Mouse (Mus musculus): ENCODE measurements around the gene Npffr2. TPM values are rescaled to one million over a fixed set of nuclear protein-coding genes. Genes with fewer than 3 reads are reported as not detected.
"Not testable (repeated sequence)": the region's sequence is repeated elsewhere in the genome, so short reads cannot be mapped to it uniquely, and the experiment has no call there.

Gene Npffr2
- not detected for total RNA-seq (2021)

GRCm38 (mm10) chr5:89526878-89527578 is at the start of gene Npffr2:
Gene Npffr2, plus strand, starts transcription at chr5:89527429.
- intact Hi-C loops (cut with DNase I) = no loop called here
- no peak for DNase-seq (ENCODE audit: low spot score)

- intact Hi-C loops (cut with DNase I) = no loop called here
- DNase-seq (ENCODE audit: low spot score) = no peak
Observed at GRCm38 (mm10) chr5:89492560-89492959, 34.7 kb upstream of the Npffr2 start.

GRCm38 (mm10) chr5:89500182-89500581 is 27.0 kb upstream of the Npffr2 start:
- no peak for DNase-seq (ENCODE audit: low spot score)
- intact Hi-C loops (cut with DNase I) = no loop called here

GRCm38 (mm10) chr5:89518641-89519040 is 8.6 kb upstream of the Npffr2 start:
- no peak for DNase-seq (ENCODE audit: low spot score)
- intact Hi-C loops (cut with DNase I) = no loop called here

GRCm38 (mm10) chr5:89526181-89526778 is 949 bp upstream of the Npffr2 start:
- no peak for DNase-seq (ENCODE audit: low spot score)
- intact Hi-C loops (cut with DNase I) = no loop called here

GRCm38 (mm10) chr5:89528951-89529350 is 1.7 kb downstream of the Npffr2 start:
- no peak for DNase-seq (ENCODE audit: low spot score)
- intact Hi-C loops (cut with DNase I) = no loop called here

GRCm38 (mm10) chr5:89529391-89529790 is 2.2 kb downstream of the Npffr2 start:
- DNase-seq (ENCODE audit: low spot score) = no peak
- intact Hi-C loops (cut with DNase I) = no loop called here

GRCm38 (mm10) chr5:89536018-89536417 is 8.8 kb downstream of the Npffr2 start:
- intact Hi-C loops (cut with DNase I) = no loop called here
- no peak for DNase-seq (ENCODE audit: low spot score)

- intact Hi-C loops (cut with DNase I) = loop anchor here (5.0 kb wide), 2 partner anchors 140 to 280 kb away; no protein-coding TSS in a partner anchor
Observed at GRCm38 (mm10) chr5:89542472-89542871, 15.2 kb downstream of the Npffr2 start.

GRCm38 (mm10) chr5:89543476-89543875 is 16.2 kb downstream of the Npffr2 start:
- no peak for DNase-seq (ENCODE audit: low spot score)
- intact Hi-C loops (cut with DNase I) = loop anchor here (5.0 kb wide), 2 partner anchors 139 to 279 kb away; no protein-coding TSS in a partner anchor

More at GRCm38 (mm10) chr5:89542472-89542871, 15.2 kb downstream of the Npffr2 start:
- DNase-seq (ENCODE audit: low spot score) = no peak

GRCm38 (mm10) chr5:89559118-89559517 is 31.9 kb downstream of the Npffr2 start:
- intact Hi-C loops (cut with DNase I) = not testable (repeated sequence)

GRCm38 (mm10) chr5:89561381-89561780 is 34.2 kb downstream of the Npffr2 start:
- DNase-seq (ENCODE audit: low spot score) = no peak
- intact Hi-C loops (cut with DNase I) = no loop called here

More at GRCm38 (mm10) chr5:89559118-89559517, 31.9 kb downstream of the Npffr2 start:
- not testable (repeated sequence) for DNase-seq (ENCODE audit: low spot score)

- intact Hi-C loops (cut with DNase I) = no loop called here
- DNase-seq (ENCODE audit: low spot score) = no peak
Observed at GRCm38 (mm10) chr5:89578678-89579077, 51.4 kb downstream of the Npffr2 start.

- DNase-seq (ENCODE audit: low spot score) = no peak
- intact Hi-C loops (cut with DNase I) = no loop called here
Observed at GRCm38 (mm10) chr5:89579181-89579580, 52.0 kb downstream of the Npffr2 start.

GRCm38 (mm10) chr5:89581143-89581542 is 53.9 kb downstream of the Npffr2 start:
- DNase-seq (ENCODE audit: low spot score) = no peak
- intact Hi-C loops (cut with DNase I) = no loop called here

- DNase-seq (ENCODE audit: low spot score) = no peak
- intact Hi-C loops (cut with DNase I) = no loop called here
Observed at GRCm38 (mm10) chr5:89581742-89582366, 54.6 kb downstream of the Npffr2 start.

GRCm38 (mm10) chr5:89585021-89585420 is 57.8 kb downstream of the Npffr2 start:
- DNase-seq (ENCODE audit: low spot score) = no peak
- intact Hi-C loops (cut with DNase I) = no loop called here

GRCm38 (mm10) chr5:89592301-89592700 is 65.1 kb downstream of the Npffr2 start:
- intact Hi-C loops (cut with DNase I) = no loop called here
- DNase-seq (ENCODE audit: low spot score) = no peak

- DNase-seq (ENCODE audit: low spot score) = no peak
- intact Hi-C loops (cut with DNase I) = no loop called here
Observed at GRCm38 (mm10) chr5:89611322-89612015, 84.2 kb downstream of the Npffr2 start.

GRCm38 (mm10) chr5:89612262-89612661 is 85.0 kb downstream of the Npffr2 start:
- DNase-seq (ENCODE audit: low spot score) = no peak
- intact Hi-C loops (cut with DNase I) = no loop called here
